Mouse (Mus musculus) MEL (cell line): ENCODE results near the gene Slc23a3. TPM values are rescaled to one million over a fixed set of nuclear protein-coding genes. Genes with fewer than 3 reads are reported as not detected.

Experiments
- DNase-seq: peaks from one replicate; pipeline ENCODE4 v3.0.0; 2011; ENCODE audit warnings: low read depth, low spot score
- H3K27ac ChIP-seq: 2 replicates; pipeline ENCODE4 v1.5.1; 2012; ENCODE audit warnings: low read depth, mild to moderate bottlenecking, control low read depth, low read length, moderate library complexity; ENCODE audit not compliant: control insufficient read depth
- H3K27me3 ChIP-seq, 2 experiments: fragments of 150-350 bp in 1 of 2; sonication (generic) in 1 of 2; 2 replicates each; pipeline ENCODE4 v1.6.1; 2012; ENCODE audit warnings: low read length in 2 of 2, mild to moderate bottlenecking in 2 of 2, improper control_type of control experiment in 1 of 2, moderate library complexity in 1 of 2; ENCODE audit not compliant: insufficient read depth in 2 of 2, control insufficient read depth in 1 of 2
- H3K36me3 ChIP-seq, 2 experiments: 2 replicates each; pipeline ENCODE4 v1.6.1; 2012 to 2014; ENCODE audit warnings: low read length in 2 of 2, improper control_type of control experiment in 1 of 2, inconsistent platforms in 1 of 2, mild to moderate bottlenecking in 1 of 2; ENCODE audit not compliant: insufficient read depth in 2 of 2, control insufficient read depth in 1 of 2
- H3K4me1 ChIP-seq, 2 experiments: fragments of 150-350 bp in 1 of 2; sonication (generic) in 1 of 2; 2 replicates each; pipeline ENCODE4 v1.6.1; 2012; ENCODE audit warnings: low read length in 2 of 2, improper control_type of control experiment in 1 of 2, mild to moderate bottlenecking in 1 of 2; ENCODE audit not compliant: insufficient read depth in 2 of 2, control insufficient read depth in 1 of 2
- H3K4me3 ChIP-seq, 2 experiments: fragments of 150-350 bp in 1 of 2; sonication (generic) in 1 of 2; 2 replicates each; pipeline ENCODE4 v1.5.1; 2012; ENCODE audit warnings: low read depth in 2 of 2, low read length in 2 of 2, mild to moderate bottlenecking in 2 of 2, moderate library complexity in 2 of 2, control low read depth in 1 of 2, improper control_type of control experiment in 1 of 2; ENCODE audit not compliant: control insufficient read depth in 1 of 2, insufficient read depth in 1 of 2
- H3K79me2 ChIP-seq: 2 replicates; pipeline ENCODE4 v1.6.1; 2012; ENCODE audit warnings: mild to moderate bottlenecking, low read length, moderate library complexity; ENCODE audit not compliant: control insufficient read depth, poor library complexity, insufficient read depth
- H3K9ac ChIP-seq: 2 replicates; pipeline ENCODE4 v1.6.1; 2012; ENCODE audit warnings: low read depth, mild to moderate bottlenecking, control low read depth, low read length, moderate library complexity; ENCODE audit not compliant: control insufficient read depth, poor library complexity, severe bottlenecking
- H3K9me3 ChIP-seq: fragments of 150-350 bp; sonication (generic); replicated peaks from 2 replicates; pipeline ENCODE4 v1.6.1; 2012; ENCODE audit warnings: mild to moderate bottlenecking, low read length, improper control_type of control experiment, moderate library complexity; ENCODE audit not compliant: insufficient read depth
- BHLHE40 ChIP-seq: IDR thresholded peaks from 2 replicates; pipeline ENCODE4 v1.6.1; 2012; ENCODE audit warnings: low read depth, mild to moderate bottlenecking, inconsistent platforms, low read length, improper control_type of control experiment, borderline replicate concordance
- CHD1 ChIP-seq: IDR thresholded peaks from 2 replicates; pipeline ENCODE4 v1.6.1; 2012; ENCODE audit warnings: low read depth, mild to moderate bottlenecking, inconsistent platforms, low read length, improper control_type of control experiment
- CTCF ChIP-seq, 3 experiments: IDR thresholded peaks in 2 of 3; conservative IDR thresholded peaks in 1 of 3; 2 replicates each; pipeline ENCODE4 v1.5.1; 2011 to 2012; ENCODE audit warnings: low read length in 3 of 3, low read depth in 2 of 3, mild to moderate bottlenecking in 2 of 3, improper control_type of control experiment in 1 of 3, inconsistent platforms in 1 of 3, mixed read lengths in 1 of 3, moderate library complexity in 1 of 3; ENCODE audit not compliant: control insufficient read depth in 1 of 3, insufficient read depth in 1 of 3, poor library complexity in 1 of 3, severe bottlenecking in 1 of 3
- ELF1 ChIP-seq: IDR thresholded peaks from 2 replicates; pipeline ENCODE4 v1.6.1; 2014; ENCODE audit warnings: low read depth, mild to moderate bottlenecking, inconsistent platforms, low read length, improper control_type of control experiment, moderate library complexity
- EP300 ChIP-seq, 2 experiments: IDR thresholded peaks; 2 replicates each; pipeline ENCODE4 v1.6.1; 2011; ENCODE audit warnings: improper control_type of control experiment in 2 of 2, low read length in 2 of 2, low read depth in 1 of 2, mild to moderate bottlenecking in 1 of 2
- GATA1 ChIP-seq: IDR thresholded peaks from 2 replicates; pipeline ENCODE4 v1.6.1; 2011; ENCODE audit warnings: low read depth, low read length, improper control_type of control experiment
- HCFC1 ChIP-seq: IDR thresholded peaks from 2 replicates; pipeline ENCODE4 v1.6.1; 2012; ENCODE audit warnings: low read depth, mild to moderate bottlenecking, inconsistent platforms, low read length, improper control_type of control experiment, moderate library complexity
- KAT2A ChIP-seq: conservative IDR thresholded peaks from 2 replicates; pipeline ENCODE4 v1.6.1; 2012; ENCODE audit warnings: low read depth, low read length, improper control_type of control experiment, inconsistent platforms
- MXI1 ChIP-seq: IDR thresholded peaks from 2 replicates; pipeline ENCODE4 v1.6.1; 2011; ENCODE audit warnings: mild to moderate bottlenecking, low read depth, low read length, improper control_type of control experiment
- NELFE ChIP-seq: IDR thresholded peaks from 2 replicates; pipeline ENCODE4 v1.6.1; 2011; ENCODE audit warnings: low read depth, low read length, improper control_type of control experiment
- NRF1 ChIP-seq: IDR thresholded peaks from 2 replicates; pipeline ENCODE4 v1.6.1; 2014; ENCODE audit warnings: low read depth, mild to moderate bottlenecking, inconsistent platforms, low read length, improper control_type of control experiment, moderate library complexity; ENCODE audit not compliant: poor library complexity, insufficient read depth, severe bottlenecking
- POLR2A ChIP-seq, 2 experiments: IDR thresholded peaks; 2 replicates each; pipeline ENCODE4 v1.6.1; 2011 to 2012; ENCODE audit warnings: low read length in 2 of 2, mild to moderate bottlenecking in 2 of 2, control low read depth in 1 of 2, improper control_type of control experiment in 1 of 2, low read depth in 1 of 2, moderate library complexity in 1 of 2; ENCODE audit not compliant: control insufficient read depth in 1 of 2, insufficient read depth in 1 of 2, poor library complexity in 1 of 2
- POLR2AphosphoS5 ChIP-seq: IDR thresholded peaks from 2 replicates; pipeline ENCODE4 v1.6.1; 2012; ENCODE audit warnings: low read depth, borderline replicate concordance, mild to moderate bottlenecking, inconsistent platforms, low read length, moderate library complexity, mixed read lengths
- RAD21 ChIP-seq: IDR thresholded peaks from 2 replicates; pipeline ENCODE4 v1.6.1; 2011; ENCODE audit warnings: mild to moderate bottlenecking, low read depth, low read length, improper control_type of control experiment
- SIN3A ChIP-seq: IDR thresholded peaks from 2 replicates; pipeline ENCODE4 v1.6.1; 2012; ENCODE audit warnings: low read length, improper control_type of control experiment, inconsistent platforms
- SMC3 ChIP-seq: IDR thresholded peaks from 2 replicates; pipeline ENCODE4 v1.6.1; 2011; ENCODE audit warnings: low read depth, low read length, improper control_type of control experiment
- TBP ChIP-seq: IDR thresholded peaks from 2 replicates; pipeline ENCODE4 v1.8.0; 2011; ENCODE audit warnings: low read depth, low read length, improper control_type of control experiment
- TCF12 ChIP-seq: IDR thresholded peaks from 2 replicates; pipeline ENCODE4 v1.6.1; 2014; ENCODE audit warnings: low read depth, mild to moderate bottlenecking, inconsistent platforms, low read length, improper control_type of control experiment, moderate library complexity
- UBTF ChIP-seq: IDR thresholded peaks from 2 replicates; pipeline ENCODE4 v1.6.1; 2012; ENCODE audit warnings: low read depth, mild to moderate bottlenecking, inconsistent platforms, low read length, improper control_type of control experiment, moderate library complexity, borderline replicate concordance; ENCODE audit not compliant: insufficient read depth
- USF1 ChIP-seq: IDR thresholded peaks from 2 replicates; pipeline ENCODE4 v1.6.1; 2014; ENCODE audit warnings: low read depth, mild to moderate bottlenecking, inconsistent platforms, low read length, improper control_type of control experiment, moderate library complexity
- ZC3H11A ChIP-seq: IDR thresholded peaks from 2 replicates; pipeline ENCODE4 v1.6.1; 2012; ENCODE audit warnings: low read depth, mild to moderate bottlenecking, inconsistent platforms, low read length, improper control_type of control experiment
- polyA plus RNA-seq, 2 experiments: library from polyadenylated mRNA; stranded (reverse) in 1 of 2; unstranded in 1 of 2; fragments of >175 nt in 1 of 2; fragments of >200 nt in 1 of 2; gene quantifications; 2 replicates each; pipeline versions ENCODE4 v1.2.1 to v1.2.4; 2012; ENCODE audit warnings: low replicate concordance in 2 of 2, low read depth in 1 of 2; ENCODE audit not compliant: insufficient read length in 2 of 2, insufficient read depth in 1 of 2, missing spikeins in 1 of 2
- total RNA-seq: library from RNA; depleted of rRNA; stranded (reverse); fragments of 300-350 nt; gene quantifications from 2 replicates; pipeline ENCODE4 v1.2.3, GENCODE M21; 2012

The Slc23a3 gene
- total and polyA plus RNA-seq, 3 experiments: 0.08 to 0.15 TPM; not detected in 1

- peak; percentile 97 for TF ChIP-seq NRF1
- peak; percentile 97 for TF ChIP-seq USF1
- no peak; the same call in 1 of the 2 replicates for TF ChIP-seq KAT2A
- peak; percentile 81 for TF ChIP-seq HCFC1
- TF ChIP-seq POLR2AphosphoS5: 0 out of 2 replicates have a peak, but pooled peaks have one; percentile 59
- TF ChIP-seq ZC3H11A: no peak
- peak; percentile 87 to 90 for TF ChIP-seq POLR2A (IDR thresholded peaks at IDR 0.05; ENCODE audit: control insufficient read depth in 1 of 2, insufficient read depth in 1 of 2, low read depth in 1 of 2, low read length in 2 of 2, poor library complexity in 1 of 2)
- no peak for TF ChIP-seq CHD1
- TF ChIP-seq TCF12: no peak
- TF ChIP-seq BHLHE40: peak; percentile 93
- TF ChIP-seq SMC3: no peak; the same call in 1 of the 2 replicates
- no peak for TF ChIP-seq RAD21
Measured at GRCm38 (mm10) chr1:75142301-75143261, 8.9 kb upstream of the Slc23a3 start, which contains the start of the genes Cnppd1 and Retreg2 (continued).

GRCm38 (mm10) chr1:75141486-75142190 is 7.9 kb upstream of the Slc23a3 start:
- Histone ChIP-seq H3K27me3 (no peaks in the 10 kb centered on the region), H3K36me3 (peaks cover 4 to 27% of the 10 kb centered on the region in 2 experiments; a peak in 3 of 4 replicates), H3K79me2 (peaks cover 38% of the 10 kb centered on the region), H3K4me3 (peak overlapping the region; percentile 88 to 94), H3K27ac (peak overlapping the region; percentile 91), H3K4me1 (peaks cover 11 to 28% of the 10 kb centered on the region in 2 experiments), H3K9me3 (no peaks in the 10 kb centered on the region), H3K9ac (peak overlapping the region; percentile 93)
- DNase-seq: peak; percentile 80
- TF ChIP-seq BHLHE40: 0 out of 2 replicates have a peak, but pooled peaks have one; percentile 24
- TF ChIP-seq CTCF (IDR thresholded peaks at IDR 0.05 in 2 of 3, conservative IDR thresholded peaks at IDR 0.05 in 1 of 3; ENCODE audit: control insufficient read depth in 1 of 3, insufficient read depth in 1 of 3, low read depth in 2 of 3, low read length in 3 of 3, poor library complexity in 1 of 3, severe bottlenecking in 1 of 3): no peak
- TF ChIP-seq ELF1: peak; percentile 69
- TF ChIP-seq HCFC1: peak; percentile 57; the same call in 1 of the 2 replicates
- TF ChIP-seq NRF1: peak; percentile 45; the same call in 1 of the 2 replicates
- TF ChIP-seq POLR2A (IDR thresholded peaks at IDR 0.05; ENCODE audit: control insufficient read depth in 1 of 2, insufficient read depth in 1 of 2, low read depth in 1 of 2, low read length in 2 of 2, poor library complexity in 1 of 2): peak; percentile 67 to 85
- TF ChIP-seq NELFE: peak; percentile 70
- TF ChIP-seq SIN3A: peak; percentile 44; the same call in 1 of the 2 replicates
- TF ChIP-seq POLR2AphosphoS5: peak; percentile 81; the same call in 1 of the 2 replicates
- TF ChIP-seq MXI1: peak; percentile 65
- no peak for TF ChIP-seq GATA1
- TF ChIP-seq UBTF: peak; percentile 96; the same call in 1 of the 2 replicates
- TF ChIP-seq TBP: 0 out of 2 replicates have a peak, but pooled peaks have one; percentile 1
- TF ChIP-seq EP300 (IDR thresholded peaks at IDR 0.05; ENCODE audit: low read depth in 1 of 2, low read length in 2 of 2): no peak
- peak; percentile 34 for TF ChIP-seq USF1
